Mouse (Mus musculus): ENCODE results near the gene Wdr75.

The Wdr75 gene

DNA sequence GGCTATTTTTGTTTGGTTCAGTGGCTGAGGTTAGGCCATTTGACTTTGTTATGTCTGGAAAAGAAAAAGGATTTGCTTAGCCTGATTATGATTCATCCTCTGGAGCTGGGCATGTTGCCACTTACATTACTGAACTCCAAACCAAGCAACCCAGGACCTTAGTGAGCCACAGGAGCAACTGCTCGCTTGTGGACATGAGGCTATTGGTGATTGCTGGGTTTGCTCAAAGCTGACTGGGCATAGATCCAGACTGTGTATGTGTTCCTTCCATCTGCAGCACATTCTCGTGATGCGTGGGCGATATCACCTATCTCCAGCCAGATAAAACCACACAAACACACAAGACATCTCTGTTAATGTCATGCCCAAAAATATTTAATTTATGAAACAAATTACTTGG, 42.8 kb downstream of the Wdr75 start:
- DNase-seq (ENCODE audit: low spot score): peak; percentile 92

GRCm38 (mm10) chr1:45838271-45838670, 43.3 kb downstream of the Wdr75 start:
- DNase-seq (ENCODE audit: low spot score): peak; percentile 43

DNA sequence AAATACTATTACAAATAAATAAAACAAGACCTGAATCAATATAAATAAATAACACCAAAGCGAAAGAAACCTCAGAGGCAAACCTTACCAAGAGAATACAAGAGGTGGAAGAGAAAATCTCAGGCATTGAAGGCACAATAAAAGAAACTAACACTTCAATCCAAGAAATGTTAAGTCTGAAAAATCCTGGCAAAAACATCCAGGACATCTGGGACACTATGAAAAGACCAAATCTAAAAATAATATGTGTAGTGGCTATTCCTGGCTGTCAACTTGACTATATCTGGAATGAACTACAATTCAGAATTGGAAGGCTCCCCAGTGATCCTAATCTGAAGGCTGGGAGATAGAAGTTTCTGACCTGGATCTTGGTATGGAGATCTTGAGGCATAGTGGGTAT, 50.5 kb downstream of the Wdr75 start:
- no peak for DNase-seq (ENCODE audit: low spot score)

DNA sequence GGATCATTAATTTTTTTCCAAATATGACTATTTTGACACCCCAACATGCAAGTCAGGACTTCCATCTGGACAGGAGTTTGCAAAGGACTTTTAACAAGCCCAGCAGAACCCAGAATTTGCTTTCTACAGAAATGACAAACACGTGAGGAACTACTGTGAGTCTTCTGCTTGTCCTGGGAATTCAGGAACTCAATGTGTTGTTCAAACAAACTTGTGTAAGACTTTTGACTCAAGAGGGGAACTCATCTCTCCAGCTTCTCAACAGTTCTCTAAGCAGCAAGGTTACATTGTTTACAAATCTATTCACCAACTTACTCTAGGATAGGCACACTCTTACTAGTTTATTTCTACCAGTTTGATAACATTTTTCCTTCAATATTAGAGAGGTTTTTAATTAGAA, 63.1 kb downstream of the Wdr75 start:
- no peak for DNase-seq (ENCODE audit: low spot score)

- DNase-seq (ENCODE audit: low spot score): peak; percentile 39
These were observed 65.4 kb downstream of the Wdr75 start for GRCm38 (mm10) chr1:45860349-45860748.

- no peak for DNase-seq (ENCODE audit: low spot score)
These were observed 66.2 kb downstream of the Wdr75 start for GRCm38 (mm10) chr1:45861162-45861561.

DNA sequence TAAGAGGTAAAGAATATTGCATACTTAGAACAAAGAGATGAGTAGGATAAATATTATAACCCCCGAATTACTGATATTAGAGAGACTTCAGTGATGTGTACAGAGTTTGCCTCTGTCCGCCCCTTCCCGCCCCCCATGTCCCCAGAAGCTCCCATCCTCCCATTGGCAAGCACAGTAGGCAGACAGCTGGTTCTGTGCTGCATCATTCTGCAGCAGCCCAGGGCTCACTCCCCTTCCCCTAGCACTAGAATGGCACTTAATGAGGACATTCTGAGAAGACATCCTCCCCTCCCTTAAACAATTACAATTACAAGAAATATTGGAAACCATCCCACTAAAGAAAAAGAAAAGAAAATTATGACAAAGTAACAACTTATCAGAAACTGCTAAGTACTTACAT, 68.7 kb downstream of the Wdr75 start:
- DNase-seq (ENCODE audit: low spot score): no peak

DNA sequence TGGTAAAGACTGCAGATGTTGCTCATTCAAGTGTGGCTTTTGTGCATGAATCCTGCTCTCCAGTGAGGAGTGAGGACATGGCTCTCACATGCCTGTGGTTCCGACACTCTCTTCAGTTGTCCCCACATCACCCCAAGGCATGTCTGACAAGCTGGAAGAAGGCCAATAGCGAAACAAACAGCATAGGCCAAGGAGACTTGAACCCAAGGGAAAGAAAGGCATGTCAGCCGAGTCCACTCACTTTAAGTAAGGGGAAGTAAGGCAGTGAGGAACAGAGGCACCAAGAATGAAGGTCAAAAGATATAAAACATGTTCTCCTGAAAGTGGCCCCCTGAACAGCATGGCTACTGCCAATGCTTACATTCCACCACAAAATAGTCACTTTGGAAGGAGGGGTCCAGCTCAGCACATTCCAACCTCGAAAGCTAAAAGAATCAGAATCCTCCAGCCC, 69.6 kb downstream of the Wdr75 start:
- no peak for DNase-seq (ENCODE audit: low spot score)

GRCm38 (mm10) chr1:45865316-45865715, 70.3 kb downstream of the Wdr75 start:
- no peak for DNase-seq (ENCODE audit: low spot score)

- no peak for DNase-seq (ENCODE audit: low spot score)
These were observed 70.8 kb downstream of the Wdr75 start for GRCm38 (mm10) chr1:45865727-45866126.

DNA sequence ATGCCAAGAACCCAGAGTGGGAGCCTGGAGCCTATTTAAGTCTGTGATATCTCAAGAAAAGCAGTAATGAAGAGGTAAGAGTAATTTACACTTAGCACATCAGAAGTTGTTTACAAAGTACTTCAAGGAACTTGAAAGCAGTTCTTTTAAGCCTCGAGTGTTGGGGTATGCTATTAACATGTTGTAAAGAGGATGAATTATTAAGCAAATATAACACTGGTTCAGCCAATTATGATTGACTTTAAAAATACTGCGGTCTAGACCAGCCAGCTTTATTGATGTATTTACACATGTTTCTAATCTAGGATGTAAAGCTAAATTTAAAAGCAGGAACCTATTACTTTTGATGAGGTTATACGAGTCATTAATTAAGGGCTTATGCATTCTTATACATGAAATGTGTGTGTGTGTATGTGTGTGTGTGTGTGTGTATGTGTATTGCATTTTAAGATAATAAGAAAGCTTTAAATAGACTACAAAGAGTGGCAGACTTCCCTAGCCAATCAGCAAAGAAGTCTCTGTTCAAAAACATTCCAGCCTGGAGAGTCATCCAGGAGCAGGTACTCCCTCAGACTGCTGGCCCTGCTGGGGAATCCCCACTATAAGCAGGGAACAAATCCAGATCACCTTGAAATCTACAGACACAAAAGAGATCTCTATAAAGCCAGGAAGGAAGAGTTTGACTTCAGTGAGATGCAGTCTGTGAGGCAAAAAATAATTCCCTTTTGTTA, 71.5 kb downstream of the Wdr75 start:
- no peak for DNase-seq (ENCODE audit: low spot score)

DNA sequence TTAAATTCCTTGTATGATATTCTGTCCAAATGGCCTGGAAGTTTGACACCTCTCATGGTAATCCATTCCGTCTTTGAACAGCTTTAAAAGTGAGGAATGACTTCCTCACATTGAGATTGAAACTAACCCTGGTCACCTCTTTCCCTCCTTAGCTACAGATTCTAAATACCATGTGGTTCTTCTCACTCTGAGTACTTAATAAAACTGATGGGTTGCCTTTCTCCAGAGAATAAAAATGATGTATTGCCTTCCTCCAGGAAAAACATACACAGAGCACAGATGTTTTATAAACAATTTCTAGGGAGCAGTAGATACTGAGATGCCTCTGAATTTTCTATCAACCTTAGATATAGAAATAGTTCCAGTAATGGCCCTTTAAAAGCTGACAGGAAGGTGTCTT, 73.1 kb downstream of the Wdr75 start:
- DNase-seq (ENCODE audit: low spot score): no peak

DNA sequence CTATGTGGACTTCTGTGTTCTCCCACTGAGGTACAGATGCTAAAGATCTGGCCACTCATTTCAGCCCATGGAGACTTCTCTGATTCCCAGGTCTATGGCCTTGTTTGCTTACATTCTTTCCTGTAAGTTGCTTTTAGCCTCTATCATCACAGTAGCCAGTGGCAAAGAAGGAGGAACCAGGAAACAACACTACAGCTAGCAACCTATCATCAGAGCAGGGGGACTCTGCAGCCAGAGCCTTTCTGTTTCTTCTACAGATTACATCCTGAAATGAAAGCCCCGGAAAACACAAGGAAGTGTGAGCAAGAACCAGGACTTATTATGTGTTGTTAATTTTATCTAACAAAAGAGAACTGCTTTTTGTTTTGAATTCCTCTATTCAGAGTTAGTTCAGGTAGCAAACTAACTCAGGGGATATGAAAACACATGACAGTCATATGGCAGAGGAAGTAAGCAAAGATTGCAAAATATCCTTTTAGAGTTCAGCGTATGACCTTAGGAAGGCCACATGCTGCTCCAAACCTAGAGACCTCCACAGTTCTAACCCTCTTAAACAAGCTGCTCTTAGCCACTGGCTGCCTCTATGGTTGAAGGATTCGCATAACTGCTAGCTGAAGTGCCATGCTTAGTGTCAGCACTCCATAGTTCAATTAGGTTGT, 73.6 kb downstream of the Wdr75 start:
- no peak for DNase-seq (ENCODE audit: low spot score)
